Comparison of ENCODE assay signal across 8 mouse cellular contexts in genomic region chr5:142824091-142824490, GRCm38 (mm10). TPM values are rescaled to one million over a fixed set of nuclear protein-coding genes. Genes with fewer than 3 reads are reported as not detected.
DNase-seq lines count a peak whose midpoint lies in the region; ATAC-seq and TF ChIP-seq lines count a peak whose summit lies in the region.

No protein-coding gene starts in this region.

- ATAC-seq in heart, embryonic 13.5 days (ENCODE audit: extremely low read depth, insufficient number of reproducible peaks, low FRiP score, low TSS enrichment): no peak
- ATAC-seq in forebrain, postnatal 0 days: no peak
- no peak for ATAC-seq in midbrain, embryonic 12.5 days (ENCODE audit: low FRiP score, low read depth)

- peak overlapping the region; percentile 76 for H3K4me2 ChIP-seq in heart, embryonic 13.5 days
- peak overlapping the region; percentile 88 for H3K4me2 ChIP-seq in forebrain, postnatal 0 days (ENCODE audit: low read depth)
- peak overlapping the region; percentile 88 for H3K4me2 ChIP-seq in midbrain, embryonic 12.5 days (replicated peaks)

- no peaks in the 10 kb centered on the region for H3K9me3 ChIP-seq in heart, embryonic 13.5 days
- H3K9me3 ChIP-seq in forebrain, postnatal 0 days (ENCODE audit: low read length): no peaks in the 10 kb centered on the region
- no peaks in the 10 kb centered on the region for H3K9me3 ChIP-seq in midbrain, embryonic 12.5 days

- peak overlapping the region; percentile 94 for H3K4me3 ChIP-seq in heart, embryonic 13.5 days
- H3K4me3 ChIP-seq in forebrain, postnatal 0 days (ENCODE audit: low read depth, low read length): peak overlapping the region; percentile 83; the same call in 1 of the 2 replicates
- peak overlapping the region; percentile 90 for H3K4me3 ChIP-seq in midbrain, embryonic 12.5 days
- no peak overlapping the region for H3K4me3 ChIP-seq in thymus, adult 2 months (ENCODE audit: control insufficient read depth, insufficient read depth, low read length)

- WGBS in heart, embryonic 13.5 days: 24% methylated on average over 6 of the region's 6 CpGs
- WGBS in forebrain, postnatal 0 days: 24% methylated on average over 6 of the region's 6 CpGs
- 27% methylated on average over 6 of the region's 6 CpGs for WGBS in midbrain, embryonic 12.5 days
- 88% methylated on average over 6 of the region's 6 CpGs for WGBS in thymus, adult 2 months

- TF ChIP-seq CTCF in forebrain, postnatal 0 days (IDR thresholded peaks at IDR 0.05; ENCODE audit: low read depth): no peak
- TF ChIP-seq CTCF in thymus, adult 2 months (IDR thresholded peaks at IDR 0.05; ENCODE audit: borderline replicate concordance, control insufficient read depth, extremely low read depth, insufficient read depth, low read length, poor library complexity): no peak

- peak overlapping the region; percentile 98 for H3K9ac ChIP-seq in heart, embryonic 13.5 days
- peak overlapping the region; percentile 98 for H3K9ac ChIP-seq in forebrain, postnatal 0 days
- peak overlapping the region; percentile 99; the same call in 1 of the 2 replicates for H3K9ac ChIP-seq in midbrain, embryonic 12.5 days (replicated peaks)

- H3K27me3 ChIP-seq in heart, embryonic 13.5 days (replicated peaks): no peaks in the 10 kb centered on the region
- H3K27me3 ChIP-seq in forebrain, postnatal 0 days (ENCODE audit: insufficient read depth, low read length): no peaks in the 10 kb centered on the region
- peaks cover 10% of the 10 kb centered on the region; the same call in 1 of the 2 replicates for H3K27me3 ChIP-seq in midbrain, embryonic 12.5 days
- H3K27me3 ChIP-seq in thymus, adult 2 months (ENCODE audit: control insufficient read depth, insufficient read depth, low read length): peaks cover 21% of the 10 kb centered on the region; the same call in 1 of the 2 replicates

- peaks cover 34% of the 10 kb centered on the region for H3K4me1 ChIP-seq in heart, embryonic 13.5 days
- peaks cover 18% of the 10 kb centered on the region for H3K4me1 ChIP-seq in forebrain, postnatal 0 days (ENCODE audit: insufficient read depth)
- H3K4me1 ChIP-seq in midbrain, embryonic 12.5 days: peaks cover 36% of the 10 kb centered on the region
- no peaks in the 10 kb centered on the region for H3K4me1 ChIP-seq in thymus, adult 2 months (replicated peaks; ENCODE audit: control insufficient read depth, insufficient read depth, low read length)

- no peak for DNase-seq in heart, adult 11 months
- DNase-seq in NIH3T3 (ENCODE audit: low read depth): peak; percentile 51
- no peak for DNase-seq in forebrain, postnatal 0 days
- no peak for DNase-seq in thymus, adult 2 months
- no peak for DNase-seq in right cerebral cortex, adult 18-20 months
- DNase-seq in thymus, adult 18-20 months: no peak

- no peaks in the 10 kb centered on the region for H3K36me3 ChIP-seq in heart, embryonic 13.5 days
- no peaks in the 10 kb centered on the region for H3K36me3 ChIP-seq in forebrain, postnatal 0 days (ENCODE audit: insufficient read depth)
- no peaks in the 10 kb centered on the region for H3K36me3 ChIP-seq in midbrain, embryonic 12.5 days
- H3K36me3 ChIP-seq in thymus, adult 2 months (ENCODE audit: control insufficient read depth, insufficient read depth, low read length): no peaks in the 10 kb centered on the region

- peak overlapping the region; percentile 100 for H3K27ac ChIP-seq in heart, embryonic 13.5 days (replicated peaks)
- H3K27ac ChIP-seq in forebrain, postnatal 0 days (ENCODE audit: low read depth, low read length): peak overlapping the region; percentile 100
- H3K27ac ChIP-seq in midbrain, embryonic 12.5 days (replicated peaks): peak overlapping the region; percentile 100
- no peak overlapping the region for H3K27ac ChIP-seq in thymus, adult 2 months (ENCODE audit: control insufficient read depth, insufficient read depth, low read length)

- TF ChIP-seq POLR2A in thymus, adult 2 months (IDR thresholded peaks at IDR 0.05; ENCODE audit: control insufficient read depth, extremely low read depth, insufficient read depth, low read length, poor library complexity): no peak

RNA-seq across cellular contexts. Expression of gene Tnrc18, which starts 6.6 kb away (rescaled TPM):
- polyA plus RNA-seq in heart, embryonic 13.5 days (2015; fragmentation: Nextera tagmentation; extraction: Ambion mirVana): 15.9 and 18.6 TPM in 2 replicates
- total RNA-seq in forebrain, postnatal 0 days (2014; rRNA removed): 99.7 and 116 TPM in 2 replicates
- 14.9 and 23.4 TPM in 2 replicates for polyA plus RNA-seq in forebrain, postnatal 0 days (2015; fragmentation: Nextera tagmentation; extraction: Ambion mirVana)
- 61.1 and 64.1 TPM in 2 replicates for polyA plus RNA-seq in midbrain, embryonic 12.5 days (2016; fragmentation: Nextera tagmentation; extraction: Ambion mirVana)
- polyA plus RNA-seq in thymus, adult 2 months (2012; rRNA removed): 48.6 and 56.9 TPM in 2 replicates
